Mouse (Mus musculus) megakaryocyte, embryonic 14.5 days (primary cell): ENCODE data around the gene Hkdc1. TPM values are rescaled to one million over a fixed set of nuclear protein-coding genes. Genes with fewer than 3 reads are reported as not detected.

Experiments used
- H3K27me3 ChIP-seq: replicated peaks from 2 replicates; pipeline ENCODE3; 2012; ENCODE audit warnings: inconsistent platforms
- H3K36me3 ChIP-seq: replicated peaks from 2 replicates; pipeline ENCODE3; 2012; ENCODE audit warnings: low read length, inconsistent platforms, mixed read lengths
- H3K4me1 ChIP-seq: 2 replicates; pipeline ENCODE4 v1.6.1; 2012; ENCODE audit warnings: inconsistent platforms
- H3K4me3 ChIP-seq: replicated peaks from 2 replicates; pipeline ENCODE3; 2012; ENCODE audit warnings: moderate library complexity, mild to moderate bottlenecking, inconsistent platforms
- H3K9me3 ChIP-seq: 2 replicates; pipeline ENCODE4 v1.6.1; 2012; ENCODE audit warnings: inconsistent platforms
- FLI1 ChIP-seq: IDR thresholded peaks from 2 replicates; pipeline ENCODE4 v1.6.1; 2012; ENCODE audit warnings: low read length, inconsistent platforms, mixed read lengths
- GATA1 ChIP-seq: IDR thresholded peaks from 3 replicates; pipeline ENCODE4 v1.6.1; 2012; ENCODE audit warnings: mixed read lengths, low read length, inconsistent platforms, borderline replicate concordance
- polyA plus RNA-seq: library from polyadenylated mRNA; stranded (reverse); fragments of >175 nt; gene quantifications from 2 replicates; pipeline ENCODE4 v1.2.3, GENCODE M21; 2012; ENCODE audit warnings: low replicate concordance; ENCODE audit not compliant: insufficient read depth

Gene Hkdc1
- polyA plus RNA-seq, 1 experiment: not detected

- Histone ChIP-seq H3K9me3 (no peaks in the 10 kb centered on the region), H3K4me1 (peaks cover 3% of the 10 kb centered on the region), H3K4me3 (no peak overlapping the region), H3K27me3 (peaks cover 40% of the 10 kb centered on the region), H3K36me3 (no peaks in the 10 kb centered on the region)
- TF ChIP-seq GATA1: no peak
- no peak for TF ChIP-seq FLI1
Measured at GRCm38 (mm10) chr10:62421127-62421526, 1.2 kb downstream of the Hkdc1 start.

- Histone ChIP-seq H3K4me1 (peaks cover 3% of the 10 kb centered on the region), H3K36me3 (no peaks in the 10 kb centered on the region), H3K9me3 (no peaks in the 10 kb centered on the region), H3K27me3 (peaks cover 44% of the 10 kb centered on the region), H3K4me3 (no peak overlapping the region)
- no peak for TF ChIP-seq GATA1
- TF ChIP-seq FLI1: no peak
Measured at GRCm38 (mm10) chr10:62420399-62420798, 1.9 kb downstream of the Hkdc1 start.

- Histone ChIP-seq H3K27me3 (peaks cover 44% of the 10 kb centered on the region), H3K9me3 (no peaks in the 10 kb centered on the region), H3K4me1 (peaks cover 2% of the 10 kb centered on the region), H3K36me3 (no peaks in the 10 kb centered on the region), H3K4me3 (no peak overlapping the region)
- TF ChIP-seq GATA1 (no peak), FLI1 (no peak)
Measured at GRCm38 (mm10) chr10:62419422-62419821, 2.9 kb downstream of the Hkdc1 start.

- Histone ChIP-seq H3K4me1 (no peaks in the 10 kb centered on the region; the same call in 1 of the 2 replicates), H3K27me3 (peaks cover 41% of the 10 kb centered on the region), H3K9me3 (no peaks in the 10 kb centered on the region), H3K36me3 (no peaks in the 10 kb centered on the region), H3K4me3 (no peak overlapping the region)
- TF ChIP-seq GATA1: no peak
Measured at GRCm38 (mm10) chr10:62418831-62419356, 3.4 kb downstream of the Hkdc1 start.

GRCm38 (mm10) chr10:62413606-62413982 lies 8.7 kb downstream of the Hkdc1 start:
- no peak for TF ChIP-seq GATA1
- TF ChIP-seq FLI1: no peak
- H3K4me3 ChIP-seq: no peak overlapping the region
- no peaks in the 10 kb centered on the region for H3K9me3 ChIP-seq
- H3K27me3 ChIP-seq: peaks cover 44% of the 10 kb centered on the region
- H3K36me3 ChIP-seq: no peaks in the 10 kb centered on the region
- peaks cover 14% of the 10 kb centered on the region for H3K4me1 ChIP-seq

- Histone ChIP-seq H3K36me3 (no peaks in the 10 kb centered on the region), H3K9me3 (no peaks in the 10 kb centered on the region), H3K4me3 (no peak overlapping the region), H3K4me1 (peaks cover 14% of the 10 kb centered on the region), H3K27me3 (peaks cover 45% of the 10 kb centered on the region)
- no peak for TF ChIP-seq FLI1
- TF ChIP-seq GATA1: no peak
Measured at GRCm38 (mm10) chr10:62412906-62413605, 9.2 kb downstream of the Hkdc1 start.

- Histone ChIP-seq H3K9me3 (no peaks in the 10 kb centered on the region), H3K36me3 (no peaks in the 10 kb centered on the region), H3K27me3 (peaks cover 45% of the 10 kb centered on the region), H3K4me3 (no peak overlapping the region), H3K4me1 (peaks cover 14% of the 10 kb centered on the region)
- no peak for TF ChIP-seq FLI1
- no peak for TF ChIP-seq GATA1
Measured at GRCm38 (mm10) chr10:62411431-62412410, 10.6 kb downstream of the Hkdc1 start.

GRCm38 (mm10) chr10:62410943-62411342 lies 11.3 kb downstream of the Hkdc1 start:
- Histone ChIP-seq H3K27me3 (peaks cover 49% of the 10 kb centered on the region), H3K9me3 (no peaks in the 10 kb centered on the region), H3K4me3 (no peak overlapping the region), H3K4me1 (peaks cover 14% of the 10 kb centered on the region), H3K36me3 (no peaks in the 10 kb centered on the region)
- TF ChIP-seq GATA1: no peak
- no peak for TF ChIP-seq FLI1

GRCm38 (mm10) chr10:62404901-62405300 lies 17.4 kb downstream of the Hkdc1 start:
- TF ChIP-seq FLI1: no peak
- TF ChIP-seq GATA1: no peak

GRCm38 (mm10) chr10:62401641-62402111 lies 20.6 kb downstream of the Hkdc1 start:
- Histone ChIP-seq H3K4me3 (no peak overlapping the region), H3K9me3 (no peaks in the 10 kb centered on the region), H3K4me1 (peaks cover 14% of the 10 kb centered on the region), H3K36me3 (no peaks in the 10 kb centered on the region), H3K27me3 (peaks cover 40% of the 10 kb centered on the region)
- TF ChIP-seq FLI1: no peak
- no peak for TF ChIP-seq GATA1

More at GRCm38 (mm10) chr10:62404901-62405300, 17.4 kb downstream of the Hkdc1 start:
- Histone ChIP-seq H3K36me3 (no peaks in the 10 kb centered on the region), H3K27me3 (peaks cover 55% of the 10 kb centered on the region), H3K9me3 (no peaks in the 10 kb centered on the region), H3K4me3 (peak overlapping the region; percentile 25), H3K4me1 (peaks cover 11% of the 10 kb centered on the region)
